Mouse (Mus musculus): ENCODE measurements around the gene Gm17689. TPM values are rescaled to one million over a fixed set of nuclear protein-coding genes. Genes with fewer than 3 reads are reported as not detected.

The Gm17689 gene
- not detected in 2 replicates for polyA plus RNA-seq (2012; rRNA removed)

GRCm38 (mm10) chr9:36582535-36582934 lies at the start of gene Gm17689:
Gene Gm17689 (minus strand): TSS chr9:36582635.
- H3K4me3 ChIP-seq (ENCODE audit: insufficient read depth, low read length), result no peak within 1 kb of the TSS
- no peak for TF ChIP-seq CTCF (IDR thresholded peaks at IDR 0.05; ENCODE audit: extremely low read depth, insufficient read depth, low read length)
- TF ChIP-seq POLR2A (IDR thresholded peaks at IDR 0.05; ENCODE audit: extremely low read depth, insufficient read depth, low read length), result no peak
- H3K4me1 ChIP-seq (ENCODE audit: control insufficient read depth, insufficient read depth, low read length), result no peaks in the 10 kb centered on the region
- no peak within 1 kb of the TSS for H3K27ac ChIP-seq (ENCODE audit: insufficient read depth, low read length)

GRCm38 (mm10) chr9:36541863-36542262 lies 40.6 kb downstream of the Gm17689 start, which contains the start of gene Gm5615:
Gene Gm5615 (minus strand): TSS chr9:36541963.
- Histone ChIP-seq H3K4me1 (ENCODE audit: control insufficient read depth, insufficient read depth, low read length) (no peaks in the 10 kb centered on the region), H3K4me3 (ENCODE audit: insufficient read depth, low read length) (no peak within 1 kb of the TSS), H3K27ac (ENCODE audit: insufficient read depth, low read length) (no peak within 1 kb of the TSS)
- TF ChIP-seq CTCF (IDR thresholded peaks at IDR 0.05; ENCODE audit: extremely low read depth, insufficient read depth, low read length), result no peak
- TF ChIP-seq POLR2A (IDR thresholded peaks at IDR 0.05; ENCODE audit: extremely low read depth, insufficient read depth, low read length), result no peak

Other genes with a start within 250 kb of the Gm17689 start
- gene Gm7257, start 150.8 kb downstream of the Gm17689 start, polyA plus RNA-seq (2012; rRNA removed), result not detected in 2 replicates
- gene Gm9513, start 107.0 kb downstream of the Gm17689 start, polyA plus RNA-seq (2012; rRNA removed), result not detected in 2 replicates
- gene Gm5615, start 40.7 kb downstream of the Gm17689 start, polyA plus RNA-seq (2012; rRNA removed), result not detected in 2 replicates
- gene A630095E13Rik, start 60.7 kb upstream of the Gm17689 start, polyA plus RNA-seq (2012; rRNA removed), result not detected in 2 replicates
- not detected in 2 replicates for gene Acrv1, start 110.6 kb upstream of the Gm17689 start, polyA plus RNA-seq (2012; rRNA removed)
- 1.6 and 2.2 TPM in 2 replicates for gene Chek1, start 144.4 kb upstream of the Gm17689 start, polyA plus RNA-seq (2012; rRNA removed)
- 39.6 and 47.4 TPM in 2 replicates for gene Stt3a, start 185.0 kb upstream of the Gm17689 start, polyA plus RNA-seq (2012; rRNA removed)
- gene Ei24, start 214.8 kb upstream of the Gm17689 start, polyA plus RNA-seq (2012; rRNA removed), result 117 and 119 TPM in 2 replicates
- 318 and 330 TPM in 2 replicates for gene Fez1, start 239.2 kb upstream of the Gm17689 start, polyA plus RNA-seq (2012; rRNA removed)